Mouse (Mus musculus): Measurements from ENCODE around the gene Il11. TPM values are rescaled to one million over a fixed set of nuclear protein-coding genes. Genes with fewer than 3 reads are reported as not detected.
A peak's percentile ranks its signal among the peaks of the same experiment; 100 is the strongest.

Gene Il11
- total and polyA plus RNA-seq, 3 experiments = not detected

GRCm38 (mm10) chr7:4792278-4793212 is 9.9 kb upstream of the Il11 start, which contains the start of gene Rpl28:
TSS of gene Rpl28 (plus strand) at chr7:4792874.
- peak within 1 kb of the TSS; percentile 98 for H3K4me3 ChIP-seq
- TF ChIP-seq EP300 (IDR thresholded peaks at IDR 0.05; ENCODE audit: insufficient read depth, low read depth, low read length) (peak; percentile 69; the same call in 1 of the 2 replicates), POLR2A (IDR thresholded peaks at IDR 0.05; ENCODE audit: insufficient read depth, low read depth, low read length) (peak; percentile 95), CTCF (IDR thresholded peaks at IDR 0.05) (no peak)
- H3K4me1 ChIP-seq (ENCODE audit: control insufficient read depth, insufficient read depth, low read length) = peaks cover 4% of the 10 kb centered on the region
- WGBS = under 1% methylated on average over 54 of the region's 54 CpGs
- H3K9ac ChIP-seq (ENCODE audit: low read depth, low read length) = peak within 1 kb of the TSS; percentile 92
- DNase-seq = peak; percentile 93 to 96
- H3K79me2 ChIP-seq (replicated peaks; ENCODE audit: control insufficient read depth, insufficient read depth, low read length) = no peaks in the 10 kb centered on the region
- intact Hi-C loops (cut with DNase I) = loop anchor here (1.0 to 10.0 kb wide), 5 partner anchors 20 to 658 kb away; partner anchors contain the start of genes Hspbp1, Leng8, Ppp6r1 and Ube2s
- H3K27me3 ChIP-seq (ENCODE audit: control insufficient read depth, insufficient read depth, low read length) = no peaks in the 10 kb centered on the region
- peaks cover 2% of the 10 kb centered on the region; the same call in 1 of the 2 replicates for H3K36me3 ChIP-seq (ENCODE audit: control insufficient read depth, insufficient read depth, low read length)
- H3K27ac ChIP-seq = peak within 1 kb of the TSS; percentile 94

GRCm38 (mm10) chr7:4789436-4789935 is 6.8 kb upstream of the Il11 start, which contains the start of gene Tmem238:
TSS of gene Tmem238 (minus strand) at chr7:4789656.
- H3K4me1 ChIP-seq (ENCODE audit: control insufficient read depth, insufficient read depth, low read length) = peaks cover 4% of the 10 kb centered on the region
- H3K4me3 ChIP-seq = peak within 1 kb of the TSS; percentile 54
- no peaks in the 10 kb centered on the region for H3K79me2 ChIP-seq (replicated peaks; ENCODE audit: control insufficient read depth, insufficient read depth, low read length)
- peak within 1 kb of the TSS; percentile 75 for H3K27ac ChIP-seq
- no peaks in the 10 kb centered on the region for H3K27me3 ChIP-seq (ENCODE audit: control insufficient read depth, insufficient read depth, low read length)
- H3K36me3 ChIP-seq (ENCODE audit: control insufficient read depth, insufficient read depth, low read length) = no peaks in the 10 kb centered on the region
- TF ChIP-seq EP300 (IDR thresholded peaks at IDR 0.05; ENCODE audit: insufficient read depth, low read depth, low read length) = no peak
- no peak for TF ChIP-seq POLR2A (IDR thresholded peaks at IDR 0.05; ENCODE audit: insufficient read depth, low read depth, low read length)
- no peak for TF ChIP-seq CTCF (IDR thresholded peaks at IDR 0.05)
- 10% methylated on average over 40 of the region's 40 CpGs for WGBS
- intact Hi-C loops (cut with DNase I) = loop anchor here (2.0 kb wide), 1 partner anchor 49 kb away; the partner anchor contains the start of gene Kmt5c
- peak within 1 kb of the TSS; percentile 85 for H3K9ac ChIP-seq (ENCODE audit: low read depth, low read length)
- DNase-seq = peak; percentile 71

GRCm38 (mm10) chr7:4788499-4789435 is 6.1 kb upstream of the Il11 start:
- no peaks in the 10 kb centered on the region for H3K79me2 ChIP-seq (replicated peaks; ENCODE audit: control insufficient read depth, insufficient read depth, low read length)
- H3K27ac ChIP-seq = peak overlapping the region; percentile 75
- H3K4me3 ChIP-seq = peak overlapping the region; percentile 54
- intact Hi-C loops (cut with DNase I) = loop anchor here (2.0 kb wide), 1 partner anchor 48 kb away; the partner anchor contains the start of gene Kmt5c
- peak overlapping the region; percentile 85 for H3K9ac ChIP-seq (ENCODE audit: low read depth, low read length)
- no peaks in the 10 kb centered on the region for H3K27me3 ChIP-seq (ENCODE audit: control insufficient read depth, insufficient read depth, low read length)
- 2% methylated on average over 64 of the region's 64 CpGs for WGBS
- TF ChIP-seq CTCF (IDR thresholded peaks at IDR 0.05) (peak; percentile 55), POLR2A (IDR thresholded peaks at IDR 0.05; ENCODE audit: insufficient read depth, low read depth, low read length) (no peak), EP300 (IDR thresholded peaks at IDR 0.05; ENCODE audit: insufficient read depth, low read depth, low read length) (no peak)
- no peaks in the 10 kb centered on the region for H3K36me3 ChIP-seq (ENCODE audit: control insufficient read depth, insufficient read depth, low read length)
- peak; percentile 77 to 78 for DNase-seq
- peaks cover 4% of the 10 kb centered on the region for H3K4me1 ChIP-seq (ENCODE audit: control insufficient read depth, insufficient read depth, low read length)

GRCm38 (mm10) chr7:4783667-4784268 is 1.1 kb upstream of the Il11 start:
- DNase-seq = no peak
- Histone ChIP-seq H3K27me3 (ENCODE audit: control insufficient read depth, insufficient read depth, low read length) (peaks cover 2% of the 10 kb centered on the region; the same call in 1 of the 2 replicates), H3K4me1 (ENCODE audit: control insufficient read depth, insufficient read depth, low read length) (peaks cover 3% of the 10 kb centered on the region), H3K27ac (no peak overlapping the region), H3K79me2 (replicated peaks; ENCODE audit: control insufficient read depth, insufficient read depth, low read length) (no peaks in the 10 kb centered on the region), H3K36me3 (ENCODE audit: control insufficient read depth, insufficient read depth, low read length) (no peaks in the 10 kb centered on the region), H3K9ac (ENCODE audit: low read depth, low read length) (no peak overlapping the region), H3K4me3 (no peak overlapping the region)
- intact Hi-C loops (cut with DNase I) = no loop called here
- TF ChIP-seq POLR2A (IDR thresholded peaks at IDR 0.05; ENCODE audit: insufficient read depth, low read depth, low read length) = no peak
- no peak for TF ChIP-seq EP300 (IDR thresholded peaks at IDR 0.05; ENCODE audit: insufficient read depth, low read depth, low read length)
- TF ChIP-seq CTCF (IDR thresholded peaks at IDR 0.05) = no peak
- WGBS = 65% methylated on average over 14 of the region's 14 CpGs

- no peak for DNase-seq
- H3K9ac ChIP-seq (ENCODE audit: low read depth, low read length) = no peak overlapping the region
- 47% methylated on average over 3 of the region's 3 CpGs for WGBS
- peaks cover 2% of the 10 kb centered on the region; the same call in 1 of the 2 replicates for H3K27me3 ChIP-seq (ENCODE audit: control insufficient read depth, insufficient read depth, low read length)
- no peaks in the 10 kb centered on the region for H3K79me2 ChIP-seq (replicated peaks; ENCODE audit: control insufficient read depth, insufficient read depth, low read length)
- no peaks in the 10 kb centered on the region for H3K36me3 ChIP-seq (ENCODE audit: control insufficient read depth, insufficient read depth, low read length)
- TF ChIP-seq POLR2A (IDR thresholded peaks at IDR 0.05; ENCODE audit: insufficient read depth, low read depth, low read length) (no peak), CTCF (IDR thresholded peaks at IDR 0.05) (no peak), EP300 (IDR thresholded peaks at IDR 0.05; ENCODE audit: insufficient read depth, low read depth, low read length) (no peak)
- H3K27ac ChIP-seq = no peak overlapping the region
- intact Hi-C loops (cut with DNase I) = no loop called here
- H3K4me3 ChIP-seq = no peak overlapping the region
- no peaks in the 10 kb centered on the region for H3K4me1 ChIP-seq (ENCODE audit: control insufficient read depth, insufficient read depth, low read length)
Measured at GRCm38 (mm10) chr7:4782130-4782529, 529 bp downstream of the Il11 start.

Data from heart, adult 2 months (tissue).